Mouse (Mus musculus): ENCODE measurements around the gene Dgcr6. TPM values are rescaled to one million over a fixed set of nuclear protein-coding genes. Genes with fewer than 3 reads are reported as not detected.
"Not testable (repeated sequence)": the region's sequence is repeated elsewhere in the genome, so short reads cannot be mapped to it uniquely, and the experiment has no call there.

Dgcr6 gene
- total RNA-seq (2021) = 10 to 100 TPM; 41.8 to 42.0 TPM
- long read RNA-seq, experiment 1, transcript Dgcr6-206 (5 exons, 1,086 nt) = major isoform, 31 of 49 reads
- long read RNA-seq, experiment 1, transcript Dgcr6-201 (5 exons, 1,050 nt) = minor isoform, 9 of 49 reads
- long read RNA-seq, experiment 1, partial matches to known transcripts = 8 of 49 reads
- long read RNA-seq, experiment 1, other reads (novel, unspliced or antisense) = 1 of 49 reads
- long read RNA-seq, experiment 2, transcript Dgcr6-206 (5 exons, 1,086 nt) = major isoform, 28 of 45 reads
- long read RNA-seq, experiment 2, transcript Dgcr6-201 (5 exons, 1,050 nt) = minor isoform, 7 of 45 reads
- long read RNA-seq, experiment 2, partial matches to known transcripts = 10 of 45 reads
- long read RNA-seq, experiment 2, other reads (novel, unspliced or antisense) = 0 of 45 reads

DNA sequence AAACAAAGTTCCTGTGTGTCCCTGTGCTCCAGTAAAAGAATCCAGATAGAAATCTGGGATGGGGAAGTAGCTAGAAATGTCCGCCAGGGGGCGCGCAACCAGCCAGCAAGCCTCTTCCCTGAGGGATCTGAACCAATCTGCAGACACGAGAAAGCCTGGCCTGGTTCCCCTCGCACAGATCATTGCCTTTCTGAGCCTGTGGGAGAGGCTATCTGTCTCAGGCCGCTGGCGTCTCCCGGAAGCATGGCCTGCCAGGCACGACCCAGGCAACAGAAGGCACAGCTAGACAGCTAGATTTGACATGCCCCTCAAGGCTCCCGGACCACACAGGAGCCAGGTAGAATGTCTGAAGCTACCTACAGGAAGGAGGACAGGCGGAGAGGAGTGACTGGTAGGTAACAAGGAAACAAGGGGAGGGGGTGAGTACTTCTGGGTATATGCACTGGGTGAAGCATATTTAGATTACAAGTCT, at the start of gene Dgcr6:
Dgcr6 (plus strand) TSS at position 130 of the 472 bp plus-strand sequence.
- DNase-seq = peak; percentile 68 to 84

DNA sequence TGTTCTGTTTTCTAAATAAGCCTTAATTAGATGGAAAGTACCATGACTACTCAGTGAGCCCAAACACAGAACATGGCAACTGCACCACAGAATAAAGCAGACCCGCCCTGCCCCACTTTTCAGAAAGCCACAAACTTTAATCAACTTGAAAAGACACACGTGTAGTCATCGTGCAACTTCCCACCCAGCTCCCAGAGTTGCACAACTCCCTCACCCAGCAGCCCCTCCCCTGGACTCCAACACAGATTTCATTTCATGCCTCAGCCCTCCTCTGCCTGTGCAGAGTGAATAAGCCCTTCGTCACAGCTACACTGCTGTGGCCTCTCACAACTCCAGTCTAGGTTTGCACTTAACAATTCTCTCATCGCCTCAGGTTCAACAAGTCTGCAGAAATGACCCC, 48.1 kb upstream of the Dgcr6 start:
- no peak for DNase-seq

DNA sequence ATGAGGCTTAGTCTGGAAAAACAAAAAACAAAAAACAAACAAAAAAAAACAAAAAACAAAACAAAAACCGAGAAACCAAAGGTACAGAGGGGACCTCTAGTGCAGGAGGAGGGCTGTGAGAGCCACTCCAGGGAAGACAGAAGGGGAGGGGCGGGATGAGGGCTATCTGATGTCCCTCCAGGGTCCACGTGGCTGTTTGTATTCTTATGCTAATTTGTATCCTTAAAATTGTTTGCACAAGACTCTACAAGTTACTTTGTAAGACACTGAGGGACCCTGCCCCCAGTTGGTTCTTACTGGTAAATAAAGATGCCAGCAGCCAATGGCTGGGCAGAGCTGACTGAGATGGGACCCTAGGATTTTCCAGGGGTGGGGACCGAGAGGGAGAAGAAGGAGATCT, 45.6 kb upstream of the Dgcr6 start:
- DNase-seq = no peak

- DNase-seq = no peak
Measured at GRCm38 (mm10) chr16:18011101-18011500, 41.6 kb upstream of the Dgcr6 start.

GRCm38 (mm10) chr16:18016482-18016881, 36.2 kb upstream of the Dgcr6 start:
- DNase-seq = not testable (repeated sequence)

DNA sequence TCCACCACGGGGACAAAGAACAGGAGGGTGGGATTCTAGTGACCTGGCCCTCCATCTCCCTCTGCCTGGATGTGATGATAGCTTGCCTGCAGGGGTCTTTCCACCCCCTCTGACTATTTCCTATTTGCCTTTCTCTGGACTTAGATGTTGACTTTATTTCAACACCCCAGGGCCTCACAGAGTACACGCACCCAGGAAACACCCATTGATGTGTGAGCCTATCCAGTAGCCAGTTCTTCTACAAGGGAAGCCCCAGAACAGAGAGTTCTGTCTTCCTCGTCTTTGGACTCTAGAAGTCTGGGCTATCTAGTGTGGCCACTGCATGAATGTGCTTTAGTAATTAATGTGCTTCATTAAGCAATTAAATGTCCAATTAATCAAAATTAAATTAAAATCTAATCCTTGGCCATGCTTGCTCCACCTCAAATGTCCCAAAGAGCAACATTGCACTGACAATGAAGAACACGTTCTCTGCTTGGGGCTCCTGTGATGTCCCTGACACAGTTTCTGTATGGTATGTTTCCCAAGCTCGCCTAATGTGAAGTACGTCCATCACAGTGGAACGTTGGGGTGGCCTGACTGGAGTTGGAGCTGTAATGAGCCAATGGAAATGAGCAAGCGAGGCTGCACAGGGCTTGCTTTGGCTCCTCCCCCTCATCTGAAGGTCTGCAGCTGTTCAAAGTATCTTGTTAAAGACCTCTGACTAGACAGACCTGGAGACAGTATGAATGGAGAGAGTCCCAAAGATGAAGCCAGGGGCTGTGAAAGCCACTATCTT, 29.7 kb upstream of the Dgcr6 start:
- DNase-seq = no peak

GRCm38 (mm10) chr16:18027371-18027770, 25.3 kb upstream of the Dgcr6 start:
- DNase-seq = no peak

DNA sequence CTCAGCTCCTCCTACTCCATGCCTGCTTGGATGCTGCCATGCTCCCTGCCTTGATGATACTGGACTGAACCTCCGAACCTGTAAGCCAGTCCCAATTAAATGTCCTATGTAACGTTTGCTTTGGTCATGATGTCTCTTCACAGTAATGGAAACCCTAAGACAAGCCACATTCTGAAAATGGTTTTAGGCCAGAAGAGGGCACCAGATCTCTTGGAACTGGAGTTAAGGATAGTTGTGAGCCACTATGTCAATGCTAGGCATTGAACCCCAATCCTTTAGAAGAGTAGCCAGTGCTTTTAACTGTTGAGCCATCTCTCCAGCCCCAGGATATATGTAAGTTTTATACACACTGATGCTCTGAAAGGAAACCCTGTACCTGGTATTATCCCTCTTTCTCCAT, 20.9 kb upstream of the Dgcr6 start:
- peak in 1 of 2 experiments; percentile 39 for DNase-seq

DNA sequence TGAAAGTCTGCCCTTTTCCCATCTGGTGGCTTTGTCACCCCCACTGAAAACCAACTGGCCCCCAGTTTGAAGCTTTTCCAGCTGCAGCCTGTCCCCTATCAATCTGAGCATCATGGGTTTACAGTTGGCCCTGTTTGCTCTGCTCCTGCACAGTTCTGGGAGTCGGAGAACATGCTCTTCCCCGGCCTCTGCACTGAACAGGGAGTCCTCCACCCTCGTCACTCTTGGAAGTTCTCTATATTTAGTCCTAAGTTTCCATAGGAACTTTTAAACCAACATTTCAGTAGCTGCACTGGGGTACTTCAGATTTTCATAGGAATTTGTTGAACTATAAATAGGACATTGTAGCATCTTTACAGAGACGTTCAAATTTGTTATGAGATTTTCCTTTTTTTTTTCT, 19.4 kb upstream of the Dgcr6 start:
- DNase-seq = no peak

DNA sequence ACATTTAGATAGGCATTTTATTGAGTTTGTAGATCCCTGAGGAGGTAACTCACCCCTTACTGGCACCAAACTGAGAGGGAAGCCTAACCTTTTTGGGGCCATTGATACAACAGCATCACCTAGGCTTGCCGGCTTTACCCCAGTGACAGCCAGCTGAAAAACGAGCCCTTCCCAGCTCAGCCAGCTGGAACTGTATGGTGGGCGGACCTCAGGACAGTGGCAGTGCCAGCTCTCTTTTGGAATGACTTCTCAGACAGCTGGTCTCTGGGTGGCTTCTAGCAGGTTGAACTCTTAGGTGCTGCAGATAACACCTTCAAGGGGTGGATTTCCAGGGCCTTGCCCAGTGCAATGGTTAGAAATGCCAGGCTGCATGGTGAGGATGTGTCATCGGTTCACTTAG, 18.4 kb upstream of the Dgcr6 start:
- no peak for DNase-seq

DNA sequence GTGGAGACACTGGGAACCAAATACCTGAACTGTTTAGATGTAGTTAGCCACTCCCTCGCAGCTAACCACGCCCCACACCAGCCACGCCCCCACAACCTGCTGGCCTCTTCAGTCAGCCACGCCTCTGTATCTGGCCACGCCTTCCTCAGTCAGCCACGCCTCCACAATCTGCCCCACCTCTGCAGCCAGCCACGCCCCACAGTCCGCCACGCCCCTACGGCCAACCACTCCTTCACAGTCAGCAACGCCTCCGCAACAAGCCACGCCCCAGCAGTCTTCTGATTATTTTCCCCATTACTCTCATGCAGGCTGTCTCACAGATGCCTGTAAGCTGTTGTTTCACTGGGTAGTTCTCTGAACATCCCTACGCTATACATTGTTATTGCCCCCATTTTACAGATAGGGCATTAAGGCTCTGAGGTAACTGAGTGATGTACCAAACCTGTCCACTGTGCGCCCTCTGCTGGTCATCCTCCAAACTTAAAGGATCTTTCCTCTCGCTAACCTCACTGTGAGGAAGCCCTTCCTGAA, 16.2 kb upstream of the Dgcr6 start:
- peak; percentile 15 to 63 for DNase-seq

DNA sequence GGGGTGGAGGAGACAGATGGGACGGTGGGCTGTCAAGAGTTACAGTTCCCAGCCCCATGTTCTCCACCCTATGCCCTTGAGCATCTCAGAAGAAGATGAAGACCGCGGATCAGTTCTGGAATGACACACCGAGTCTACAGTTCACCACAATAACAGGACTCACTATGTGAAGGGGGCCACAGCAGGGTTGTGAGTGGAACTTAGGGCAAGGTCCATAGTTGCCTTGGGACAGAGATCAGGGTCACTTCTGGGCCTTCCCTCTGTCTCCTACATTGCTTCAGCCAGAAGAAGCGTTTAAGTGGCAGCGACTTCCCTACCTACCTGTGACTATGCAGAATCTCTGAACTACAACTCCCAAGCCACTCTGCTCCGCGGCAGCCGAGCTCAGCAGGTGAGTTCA, 15.6 kb upstream of the Dgcr6 start:
- DNase-seq = no peak

GRCm38 (mm10) chr16:18044991-18045390, 7.7 kb upstream of the Dgcr6 start:
- DNase-seq = no peak

DNA sequence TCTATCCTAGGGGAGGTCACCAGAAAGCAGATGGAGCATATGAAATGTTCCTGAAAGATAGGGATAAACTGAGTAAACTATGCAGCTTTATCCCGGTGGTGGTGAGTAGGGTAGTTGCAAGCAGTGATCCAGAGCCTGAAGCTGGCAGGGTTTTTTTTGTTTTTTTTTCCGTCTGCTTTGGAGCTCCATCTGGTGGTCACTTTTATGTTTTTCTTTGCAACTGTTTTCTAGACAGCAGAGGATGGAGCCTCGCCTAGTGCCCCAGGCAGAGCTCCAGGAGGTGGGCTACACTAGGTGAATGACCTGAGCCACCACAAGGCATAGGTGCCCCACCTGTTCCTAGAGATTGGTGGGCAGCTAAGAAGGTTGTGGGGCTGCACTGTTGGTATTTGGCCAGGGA, 5.0 kb upstream of the Dgcr6 start:
- DNase-seq = peak in 1 of 2 experiments; percentile 70

- DNase-seq = no peak
Measured at GRCm38 (mm10) chr16:18048071-18048470, 4.6 kb upstream of the Dgcr6 start.

DNA sequence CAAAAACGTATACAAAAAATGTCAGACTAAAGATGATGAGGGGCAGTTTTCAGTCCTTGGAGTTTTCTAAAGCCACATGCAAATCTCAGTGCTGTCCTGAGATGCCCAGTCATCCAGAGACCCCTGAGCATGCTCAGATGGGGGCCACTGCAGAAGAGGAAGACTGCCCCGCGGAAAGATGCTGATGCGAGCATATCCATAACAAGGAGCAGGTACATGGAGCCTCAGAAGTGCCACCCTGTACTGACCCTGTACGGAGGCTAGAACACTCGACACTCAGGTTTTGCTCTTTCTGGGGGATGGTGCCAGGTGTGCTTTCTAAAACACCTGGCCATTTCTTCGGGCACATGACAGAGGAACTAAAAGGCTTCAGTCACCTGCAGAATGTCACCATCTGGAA, 338 bp upstream of the Dgcr6 start:
- DNase-seq = no peak

GRCm38 (mm10) chr16:18056215-18056614, 3.6 kb downstream of the Dgcr6 start:
- no peak for DNase-seq

DNA sequence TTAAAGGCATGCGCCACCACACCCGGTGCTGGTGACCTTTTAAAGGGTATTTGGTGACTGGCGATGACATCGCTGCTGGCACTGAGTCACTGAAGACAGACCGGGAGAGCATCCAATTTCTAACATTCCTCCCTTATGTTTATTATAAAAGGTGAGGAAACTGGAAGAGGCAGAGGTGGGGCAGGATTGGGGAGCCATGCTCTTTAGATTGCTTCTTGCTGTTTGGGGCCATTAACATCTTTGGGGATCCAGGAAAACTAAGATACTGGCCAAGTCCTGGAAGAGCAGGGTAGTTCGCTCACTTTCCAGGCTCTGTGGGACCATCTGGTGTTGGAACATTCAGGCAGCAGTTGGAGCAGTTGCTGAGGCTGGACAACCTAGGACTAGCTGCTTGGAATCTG, 5.7 kb downstream of the Dgcr6 start:
- DNase-seq = no peak

DNA sequence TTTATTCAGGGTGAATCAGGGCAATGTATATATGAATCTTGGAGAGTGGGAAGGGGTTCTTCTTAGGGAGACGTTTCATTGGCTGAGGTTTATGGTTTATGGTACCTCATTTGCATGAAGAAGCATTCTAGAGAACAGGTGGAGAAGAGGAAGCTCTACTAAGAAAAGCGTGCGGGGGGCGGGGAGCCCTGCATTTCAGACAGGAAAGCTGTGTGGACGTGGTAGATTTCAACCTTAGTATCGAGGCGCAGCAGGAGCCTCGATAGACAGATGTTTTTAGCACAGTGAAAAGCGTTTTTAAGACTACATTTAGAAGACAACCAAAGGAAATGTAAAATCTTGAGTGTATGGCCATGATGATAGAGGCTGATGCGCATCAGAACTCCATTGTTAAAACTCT, 6.6 kb downstream of the Dgcr6 start:
- DNase-seq = no peak

DNA sequence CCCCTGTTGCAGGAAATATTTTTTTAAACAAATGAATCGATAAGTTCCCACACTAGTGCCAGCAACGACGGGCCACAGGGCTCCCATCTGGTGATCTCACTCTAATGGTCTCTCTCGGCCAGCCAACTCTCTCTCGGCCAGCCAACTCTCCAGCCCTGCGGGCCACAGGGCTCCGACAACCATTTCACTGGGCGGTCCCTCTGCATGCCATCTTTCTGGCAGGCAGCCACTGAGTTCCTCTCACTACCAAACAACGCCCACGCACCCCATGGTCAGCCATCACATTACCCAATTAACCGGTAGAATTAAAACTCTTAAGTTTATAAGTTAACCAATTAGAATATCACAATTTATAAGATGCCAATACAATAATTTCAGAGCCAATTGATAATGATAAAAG, 8.5 kb downstream of the Dgcr6 start:
- DNase-seq = peak in 1 of 2 experiments; percentile 2

DNA sequence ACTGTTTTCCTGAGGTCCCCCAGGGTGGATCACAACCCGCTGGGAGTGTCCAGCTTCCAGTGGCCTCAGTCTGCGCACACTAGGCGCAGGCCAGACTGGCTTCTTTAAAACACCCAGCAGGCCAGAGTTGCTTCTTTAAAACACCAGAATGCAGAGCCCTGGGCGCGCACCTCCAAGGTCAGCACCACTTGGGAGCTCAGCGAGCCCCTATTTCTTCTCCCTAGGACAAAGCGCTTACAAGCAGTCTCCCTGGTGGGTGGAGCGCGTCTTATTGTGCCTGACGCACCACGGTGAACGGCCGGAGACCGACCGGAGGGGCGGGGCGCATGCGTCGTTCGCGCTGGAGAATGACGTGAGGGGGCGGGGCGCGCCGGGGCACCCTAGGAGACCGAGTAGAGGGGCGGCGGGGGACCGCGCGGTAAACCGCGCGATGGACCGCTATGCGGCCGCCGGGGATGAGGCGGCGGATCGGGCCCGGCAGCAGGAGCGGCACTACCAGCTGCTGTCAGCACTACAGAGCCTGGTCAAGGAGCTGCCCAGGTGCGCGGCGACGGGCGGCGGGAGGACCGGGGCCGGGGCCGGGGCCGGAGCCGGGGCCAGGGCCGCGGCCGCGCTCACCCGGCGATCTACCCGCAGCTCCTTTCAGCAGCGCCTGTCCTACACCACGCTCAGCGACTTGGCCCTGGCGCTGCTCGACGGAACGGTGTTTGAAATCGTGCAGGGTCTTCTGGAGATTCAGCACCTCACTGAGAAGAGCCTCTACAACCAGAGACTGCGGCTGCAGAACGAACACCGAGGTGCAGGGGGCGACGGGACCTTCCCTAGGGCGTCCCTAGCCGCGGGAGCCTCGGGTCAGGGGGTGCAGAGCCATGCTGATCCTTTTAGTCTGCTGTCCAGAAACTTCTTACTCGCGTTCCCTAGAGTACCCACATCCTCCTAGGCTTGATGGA, 13.7 kb downstream of the Dgcr6 start:
- peak; percentile 95 for DNase-seq

Measured in heart, adult 18-20 months (tissue).